Mouse (Mus musculus) lung, postnatal 0 days (tissue): ENCODE results near the gene Atp2a1.

Source experiments
- CTCF ChIP-seq: IDR thresholded peaks from 2 replicates; pipeline ENCODE4 v1.5.1; 2016; ENCODE audit warnings: antibody characterized with exemption, mild to moderate bottlenecking
- EP300 ChIP-seq: IDR thresholded peaks from 2 replicates; pipeline ENCODE4 v1.6.1; 2016; ENCODE audit warnings: antibody characterized with exemption, mild to moderate bottlenecking, control low read depth

- TF ChIP-seq CTCF: no peak
- no peak for TF ChIP-seq EP300
Measured at GRCm38 (mm10) chr7:126496475-126496874, 33.6 kb upstream of the Atp2a1 start.
